Mouse (Mus musculus) cerebellum, adult 2 months (tissue): ENCODE data around the gene Cyp2j7. TPM values are rescaled to one million over a fixed set of nuclear protein-coding genes. Genes with fewer than 3 reads are reported as not detected.

Experiments
- DNase-seq, 2 experiments: peaks; one replicate each; pipeline ENCODE4 v3.0.0; 2021
- H3K27ac ChIP-seq: fragments of 200-500 bp; 2 replicates; pipeline ENCODE4 v1.5.1; 2012; ENCODE audit warnings: low read length, control low read depth, inconsistent platforms; ENCODE audit not compliant: insufficient read depth
- H3K27me3 ChIP-seq: fragments of 200-500 bp; 2 replicates; pipeline ENCODE4 v1.6.1; 2012; ENCODE audit warnings: inconsistent platforms, mild to moderate bottlenecking, low read length, moderate library complexity; ENCODE audit not compliant: control insufficient read depth, insufficient read depth
- H3K4me1 ChIP-seq: fragments of 200-500 bp; 2 replicates; pipeline ENCODE4 v1.6.1; 2011; ENCODE audit warnings: low read length; ENCODE audit not compliant: control insufficient read depth, insufficient read depth
- H3K4me3 ChIP-seq: fragments of 200-500 bp; replicated peaks from 2 replicates; pipeline ENCODE3; 2011; ENCODE audit warnings: mild to moderate bottlenecking, low read depth, low read length, control low read depth; ENCODE audit not compliant: insufficient read depth
- CTCF ChIP-seq: fragments of 200-500 bp; IDR thresholded peaks from 2 replicates; pipeline ENCODE4 v1.5.1; 2011; ENCODE audit warnings: low read depth, mild to moderate bottlenecking, control low read depth, low read length, moderate library complexity, borderline replicate concordance; ENCODE audit not compliant: insufficient read depth
- POLR2A ChIP-seq: fragments of 200-500 bp; IDR thresholded peaks from 2 replicates; pipeline ENCODE4 v1.6.1; 2011; ENCODE audit warnings: low read length, control low read depth, borderline replicate concordance; ENCODE audit not compliant: insufficient read depth
- WGBS: fragments of 180-500 bp; shearing (Covaris S2); methylation state at CpG from one replicate; pipeline ENCODE4 v1.1.7; 2018; 5-methylcytosine and 5-hydroxymethylcytosine counted together
- polyA plus RNA-seq: library from polyadenylated mRNA; depleted of rRNA; stranded (reverse); fragments of >200 nt; gene quantifications from 2 replicates; pipeline ENCODE4 v1.2.3, GENCODE M21; 2012; rRNA removed

Gene Cyp2j7
- polyA plus RNA-seq, 1 experiment = not detected

- H3K4me3 ChIP-seq = no peak overlapping the region
- no peak for DNase-seq
- H3K27ac ChIP-seq = no peak overlapping the region
- H3K27me3 ChIP-seq = no peaks in the 10 kb centered on the region
- TF ChIP-seq CTCF = no peak
- no peak for TF ChIP-seq POLR2A
- H3K4me1 ChIP-seq = no peaks in the 10 kb centered on the region
- WGBS = 78% methylated on average over 1 of the region's 1 CpGs
Observed at GRCm38 (mm10) chr4:96161575-96161974, 74.9 kb downstream of the Cyp2j7 start.

Other genes with a start within 250 kb of the Cyp2j7 start
- not detected in 2 replicates for gene Cyp2j13, start 159.1 kb downstream of the Cyp2j7 start, polyA plus RNA-seq
- 5.7 and 7.9 TPM in 2 replicates for gene Cyp2j12, start 95.5 kb downstream of the Cyp2j7 start, polyA plus RNA-seq
- gene Cyp2j11, start 112.0 kb upstream of the Cyp2j7 start, polyA plus RNA-seq = not detected in 2 replicates